Mouse (Mus musculus) lung, embryonic 16.5 days (tissue): Measurements from ENCODE around the gene Npffr2. TPM values are rescaled to one million over a fixed set of nuclear protein-coding genes. Genes with fewer than 3 reads are reported as not detected.
A peak's percentile ranks its signal among the peaks of the same experiment; 100 is the strongest.

Source experiments
- ATAC-seq: fragments of 200-750 bp; cut with Nextera tagmentation; 2 replicates; pipeline ENCODE4 v1.8.0; 2017; ENCODE audit warnings: low read depth, mild to moderate bottlenecking, moderate library complexity
- H3K27ac ChIP-seq: fragments of 300-500 bp; sonication (generic); 2 replicates; pipeline ENCODE4 v1.5.1; 2014; ENCODE audit warnings: mild to moderate bottlenecking, control low read depth, low read length
- H3K27me3 ChIP-seq: fragments of 300-500 bp; sonication (generic); 2 replicates; pipeline ENCODE4 v1.6.1; 2014; ENCODE audit warnings: low read depth, low read length, mixed read lengths; ENCODE audit not compliant: control insufficient read depth, insufficient read depth
- H3K36me3 ChIP-seq: fragments of 300-500 bp; sonication (generic); 2 replicates; pipeline ENCODE4 v1.6.1; 2014; ENCODE audit warnings: low read length; ENCODE audit not compliant: control insufficient read depth, insufficient read depth
- H3K4me1 ChIP-seq: fragments of 300-500 bp; sonication (generic); replicated peaks from 2 replicates; pipeline ENCODE4 v1.6.1; 2014; ENCODE audit warnings: low read length, mixed read lengths; ENCODE audit not compliant: control insufficient read depth, insufficient read depth
- H3K4me2 ChIP-seq: fragments of 300-500 bp; sonication (generic); 2 replicates; pipeline ENCODE4 v1.6.1; 2014; ENCODE audit warnings: low read depth, low read length, control low read depth
- H3K4me3 ChIP-seq: fragments of 300-500 bp; sonication (generic); 2 replicates; pipeline ENCODE4 v1.5.1; 2014; ENCODE audit warnings: mild to moderate bottlenecking, low read length, control low read depth
- H3K9ac ChIP-seq: fragments of 300-500 bp; sonication (generic); 2 replicates; pipeline ENCODE4 v1.6.1; 2014; ENCODE audit warnings: low read length, control low read depth
- H3K9me3 ChIP-seq: fragments of 300-500 bp; sonication (generic); 2 replicates; pipeline ENCODE4 v1.6.1; 2016; ENCODE audit warnings: low read length; ENCODE audit not compliant: control insufficient read depth
- WGBS: fragments of 180-500 bp; shearing (Covaris S2); extraction: QIAGEN DNeasy Blood & Tissue Kit; methylation state at CpG from one replicate; pipeline ENCODE4 v1.1.7; 2014; 5-methylcytosine and 5-hydroxymethylcytosine counted together
- polyA plus RNA-seq: library from polyadenylated mRNA; unstranded; fragments of >200 nt; fragmentation: Nextera tagmentation; extraction: Ambion mirVana; gene quantifications from 2 replicates; pipeline ENCODE4 v1.2.1, GENCODE M21; 2015

The Npffr2 gene
- polyA plus RNA-seq, 1 experiment from 2014 or later: not detected

DNA sequence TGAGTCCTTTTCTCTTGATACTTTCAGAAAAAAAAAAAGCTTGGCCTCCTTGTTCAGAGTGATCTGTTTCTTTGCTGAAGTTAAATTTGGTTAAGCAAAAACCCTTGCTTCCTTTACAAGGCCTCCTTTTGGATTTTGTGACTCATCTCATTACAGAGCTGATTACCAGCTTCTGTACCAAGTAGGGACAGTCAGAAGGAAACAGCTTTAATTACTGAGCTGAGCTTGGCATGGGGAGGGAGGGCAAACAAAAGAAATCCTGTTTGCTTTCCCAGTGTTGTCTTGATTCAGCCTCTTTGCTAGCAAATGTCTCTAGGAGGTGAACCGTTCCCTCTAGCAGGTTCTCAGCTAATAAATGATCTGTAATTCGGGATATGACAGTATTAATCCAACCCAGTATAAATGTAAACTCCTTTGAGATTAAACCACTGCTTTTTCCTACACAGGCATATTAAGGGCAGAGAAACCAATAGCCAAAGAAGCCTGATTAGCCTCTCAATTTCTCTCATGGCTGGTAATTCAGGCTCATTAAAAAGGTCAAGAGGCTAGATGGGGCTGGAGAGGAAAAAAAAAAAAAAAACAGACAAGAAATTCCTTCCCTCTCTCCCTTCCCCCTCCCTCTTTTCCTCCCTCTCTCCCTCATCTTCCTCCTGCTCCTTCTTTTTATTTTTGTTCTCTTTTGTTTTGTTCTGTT is 84.2 kb downstream of the Npffr2 start:
- no peak for ATAC-seq

GRCm38 (mm10) chr5:89612262-89612661 is 85.0 kb downstream of the Npffr2 start:
- no peaks in the 10 kb centered on the region for H3K9me3 ChIP-seq
- H3K4me2 ChIP-seq: no peak overlapping the region
- H3K27me3 ChIP-seq: no peaks in the 10 kb centered on the region
- no peaks in the 10 kb centered on the region for H3K36me3 ChIP-seq
- no peaks in the 10 kb centered on the region for H3K4me1 ChIP-seq
- H3K4me3 ChIP-seq: no peak overlapping the region
- 68% methylated on average over 6 of the region's 6 CpGs for WGBS
- no peak for ATAC-seq
- H3K9ac ChIP-seq: no peak overlapping the region
- no peak overlapping the region for H3K27ac ChIP-seq

More for the DNA sequence above, 84.2 kb downstream of the Npffr2 start:
- Histone ChIP-seq H3K27ac (no peak overlapping the region), H3K4me3 (no peak overlapping the region), H3K27me3 (no peaks in the 10 kb centered on the region), H3K36me3 (no peaks in the 10 kb centered on the region), H3K9me3 (no peaks in the 10 kb centered on the region), H3K4me1 (no peaks in the 10 kb centered on the region), H3K4me2 (no peak overlapping the region), H3K9ac (no peak overlapping the region)
- 40% methylated on average over 2 of the region's 2 CpGs for WGBS

- peak; percentile 72; the same call in 1 of the 2 replicates for ATAC-seq
- Histone ChIP-seq H3K36me3 (no peaks in the 10 kb centered on the region), H3K9ac (no peak overlapping the region), H3K9me3 (no peaks in the 10 kb centered on the region), H3K27me3 (no peaks in the 10 kb centered on the region), H3K4me2 (no peak overlapping the region), H3K4me3 (no peak overlapping the region), H3K27ac (no peak overlapping the region), H3K4me1 (no peaks in the 10 kb centered on the region)
- 12% methylated on average over 1 of the region's 1 CpGs for WGBS
Measured at GRCm38 (mm10) chr5:89631599-89631998, 104.4 kb downstream of the Npffr2 start.

Other genes starting within 250 kb of the Npffr2 start
- 1.0 and 10.1 TPM in 2 replicates for gene Gc, start 69.5 kb upstream of the Npffr2 start, polyA plus RNA-seq